Mouse (Mus musculus): ENCODE measurements at regions not wholly inside any gene's neighbourhood (a gene's known extent, or its start where the extent isn't known, plus 50 kb on each side); places are given as distances from the start of the nearest gene placed in this dataset.

DNA sequence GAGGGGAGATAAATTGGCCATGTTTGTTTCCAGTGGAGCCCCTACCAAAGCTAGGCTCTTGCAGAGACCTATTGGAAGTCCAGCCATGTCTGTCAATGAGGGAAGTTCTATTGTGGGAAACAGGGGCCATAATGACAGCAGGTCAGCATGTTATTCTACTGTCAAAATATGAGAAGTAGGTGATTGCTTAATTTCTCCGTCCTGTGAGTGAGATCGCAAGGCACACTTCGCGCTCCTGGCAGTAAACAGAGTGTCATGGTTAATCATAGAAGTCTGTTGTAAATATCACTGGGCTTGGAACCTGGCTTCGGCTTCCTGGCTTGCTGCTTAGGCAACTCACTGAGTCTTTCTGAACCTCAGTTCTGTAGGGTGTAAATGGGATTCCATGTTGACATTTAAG lies 72.5 kb upstream of the Ccdc122 start:
- no peak for DNase-seq (ENCODE audit: low spot score)

DNA sequence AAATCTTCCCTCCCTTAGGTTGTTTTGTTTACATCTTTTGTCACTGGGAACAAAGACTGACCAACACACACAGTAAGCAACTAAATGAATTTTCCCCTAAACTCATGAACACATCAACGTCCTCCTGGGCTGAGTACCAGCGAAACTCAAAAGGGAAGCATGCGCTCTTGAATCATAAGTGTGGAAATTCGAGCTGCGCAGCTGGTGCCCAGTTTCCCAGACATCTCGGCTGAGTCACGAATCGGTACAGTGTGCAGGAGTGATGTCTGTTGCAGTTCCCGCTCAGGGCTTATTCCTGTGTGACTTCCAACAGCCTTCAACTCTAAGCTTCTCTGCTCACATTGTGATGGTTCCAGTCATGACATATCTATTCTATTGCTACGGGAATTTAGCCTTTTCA lies 77.7 kb upstream of the Ccdc122 start:
- DNase-seq (ENCODE audit: low spot score): no peak

DNA sequence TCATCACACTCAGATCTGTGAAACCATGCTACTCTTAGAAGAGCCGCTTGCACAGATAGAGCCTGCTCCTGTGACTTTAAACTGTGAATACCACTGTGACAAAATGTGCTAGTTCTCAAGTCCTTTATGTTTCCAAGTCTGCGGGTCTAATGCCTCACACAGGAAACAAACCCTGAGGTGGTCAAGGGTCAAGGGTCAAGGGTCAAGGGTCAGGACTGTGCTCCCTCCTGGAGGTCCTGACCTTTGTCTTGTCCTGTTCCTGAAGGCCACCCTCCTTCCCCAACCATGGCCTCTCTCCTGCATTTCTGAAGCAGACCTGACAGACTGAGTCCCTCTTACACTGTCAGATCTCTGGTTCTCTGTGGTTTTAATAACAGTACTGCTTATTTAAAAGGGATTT lies 79.4 kb upstream of the Ccdc122 start:
- DNase-seq (ENCODE audit: low spot score): no peak

DNA sequence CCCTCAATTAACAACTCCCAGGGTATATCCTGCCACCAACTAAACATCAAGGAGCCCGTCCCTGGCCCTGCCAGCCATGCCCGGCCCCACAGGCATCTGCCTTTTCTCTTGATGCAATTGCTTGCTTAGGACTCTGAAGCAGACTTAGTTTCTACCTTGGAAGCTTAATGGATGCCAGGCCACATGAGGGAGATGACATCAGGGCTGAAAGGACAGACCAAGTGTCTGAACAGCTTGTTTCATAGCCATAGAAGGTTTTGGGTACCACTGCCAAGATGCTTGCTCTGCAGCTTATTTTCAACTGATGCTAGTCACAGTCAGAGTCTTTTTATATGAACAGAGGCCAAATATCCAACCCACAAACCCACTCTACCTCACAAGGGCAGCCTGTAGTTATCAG lies 83.4 kb upstream of the Ccdc122 start:
- no peak for DNase-seq (ENCODE audit: low spot score)

DNA sequence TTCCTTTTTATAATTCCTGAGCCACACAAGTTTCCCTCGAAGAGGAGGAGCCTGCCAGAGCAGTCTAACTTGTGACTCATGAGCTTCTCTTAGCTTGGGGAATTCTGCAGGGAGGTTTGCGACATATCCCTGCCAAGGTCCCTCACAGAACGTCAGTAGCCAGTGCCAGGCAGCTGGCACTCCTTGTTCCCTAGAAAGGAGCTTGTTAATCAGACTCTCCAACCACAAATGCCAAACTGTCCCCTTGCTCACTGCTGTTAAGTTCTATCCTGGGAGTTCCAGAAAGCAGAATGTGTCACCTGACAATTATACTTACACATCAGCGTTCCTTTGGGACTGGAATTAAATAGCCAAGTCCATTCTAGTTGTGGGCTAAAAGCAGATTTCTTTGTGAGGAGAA lies 85.1 kb upstream of the Ccdc122 start:
- peak; percentile 49 for DNase-seq (ENCODE audit: low spot score)

DNA sequence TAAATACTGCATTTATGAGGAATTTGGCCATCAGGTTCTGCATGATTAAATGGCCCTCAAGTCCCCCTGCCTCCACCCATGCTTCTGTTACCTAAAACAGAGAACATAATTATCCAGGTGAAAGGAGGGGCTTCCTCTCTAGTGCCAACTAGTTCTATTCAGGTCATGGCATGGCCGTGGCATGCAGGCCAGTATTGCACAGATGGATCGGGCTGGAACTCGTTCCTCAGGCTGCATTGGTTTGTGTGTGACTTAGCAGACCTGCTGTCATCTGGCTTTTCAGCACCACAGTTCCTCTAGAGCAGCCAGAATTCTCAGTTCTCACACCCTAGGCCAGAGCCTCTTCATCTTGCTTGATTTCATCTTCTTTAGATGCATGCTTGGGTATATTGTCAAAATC lies 87.2 kb upstream of the Ccdc122 start:
- no peak for DNase-seq (ENCODE audit: low spot score)

DNA sequence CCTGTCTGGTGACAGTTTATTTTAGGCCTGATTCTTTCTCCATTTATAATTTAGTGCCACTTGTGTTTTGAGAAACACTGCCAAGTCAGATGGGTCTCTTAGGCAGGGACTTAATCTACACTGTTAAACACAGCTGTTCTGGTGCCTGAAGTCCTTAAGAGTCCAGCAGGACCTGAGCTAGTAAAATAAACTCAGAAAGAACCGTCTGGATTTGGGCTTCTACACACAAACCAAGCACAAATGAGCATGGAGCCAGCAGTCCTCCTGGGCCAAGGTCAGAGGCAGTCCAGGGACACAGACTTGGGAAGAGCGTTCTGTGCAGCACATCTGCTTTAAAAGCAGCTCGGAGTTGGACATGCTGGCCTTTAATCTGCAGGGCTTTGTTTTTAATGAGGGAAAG lies 87.6 kb upstream of the Ccdc122 start:
- DNase-seq (ENCODE audit: low spot score): peak; percentile 62

DNA sequence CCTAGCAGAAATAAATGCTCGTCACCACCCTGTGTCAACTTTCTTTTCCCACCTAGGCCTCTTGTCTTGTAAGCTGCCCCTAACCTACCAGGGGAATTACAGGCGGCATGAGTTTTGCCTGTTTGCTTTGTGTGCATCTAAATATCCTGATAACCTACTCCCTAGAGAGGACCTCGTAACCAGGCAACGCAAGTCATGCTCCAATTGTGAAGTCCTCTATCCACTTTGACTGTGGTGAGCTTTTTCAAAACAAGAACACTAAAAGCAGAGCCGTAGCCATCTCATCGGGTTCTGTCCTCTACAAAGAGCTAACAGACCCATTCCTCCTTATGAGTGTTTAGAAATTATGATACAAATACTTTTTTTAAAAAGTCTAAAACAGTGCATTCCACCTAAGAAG lies 88.1 kb upstream of the Ccdc122 start:
- DNase-seq (ENCODE audit: low spot score): no peak

DNA sequence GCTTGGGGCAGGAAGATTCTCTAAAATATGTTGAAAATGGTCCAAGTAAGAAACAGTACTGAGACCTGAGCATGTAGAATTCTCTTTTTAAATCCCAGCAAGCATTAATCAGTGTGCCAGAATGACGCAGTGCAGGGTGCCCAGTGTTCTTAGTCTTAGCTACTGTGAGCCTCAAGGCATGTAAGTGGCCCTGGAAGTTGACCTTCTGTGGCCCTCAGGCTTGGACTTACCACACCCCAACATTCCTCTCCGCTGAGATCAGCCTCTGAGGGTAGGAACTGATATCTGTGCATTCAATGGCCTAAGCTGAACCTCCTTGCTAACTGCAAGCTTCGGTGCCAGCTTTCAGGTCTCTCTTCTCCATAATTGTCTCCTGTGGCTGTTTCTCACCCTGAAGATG lies 89.4 kb upstream of the Ccdc122 start:
- no peak for DNase-seq (ENCODE audit: low spot score)

DNA sequence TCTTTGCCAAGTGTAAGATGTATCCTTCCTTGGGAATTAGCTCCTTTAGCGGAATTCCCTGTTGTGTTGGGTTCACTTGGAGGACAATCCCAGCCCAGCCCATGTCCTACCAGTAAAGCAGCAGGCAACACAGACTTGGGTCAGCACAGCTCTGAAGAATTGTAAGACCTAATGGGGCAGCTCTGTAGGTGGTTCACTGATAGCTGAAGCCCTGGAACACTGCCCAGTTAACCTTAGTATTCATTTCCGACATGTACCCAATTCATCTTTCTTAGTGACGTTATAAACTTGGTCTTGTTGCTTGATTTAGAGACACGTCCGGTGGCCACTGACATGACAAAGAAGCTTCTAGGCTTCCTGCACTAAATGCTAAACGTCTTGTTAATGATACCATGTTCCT lies 90.9 kb upstream of the Ccdc122 start:
- DNase-seq (ENCODE audit: low spot score): no peak

DNA sequence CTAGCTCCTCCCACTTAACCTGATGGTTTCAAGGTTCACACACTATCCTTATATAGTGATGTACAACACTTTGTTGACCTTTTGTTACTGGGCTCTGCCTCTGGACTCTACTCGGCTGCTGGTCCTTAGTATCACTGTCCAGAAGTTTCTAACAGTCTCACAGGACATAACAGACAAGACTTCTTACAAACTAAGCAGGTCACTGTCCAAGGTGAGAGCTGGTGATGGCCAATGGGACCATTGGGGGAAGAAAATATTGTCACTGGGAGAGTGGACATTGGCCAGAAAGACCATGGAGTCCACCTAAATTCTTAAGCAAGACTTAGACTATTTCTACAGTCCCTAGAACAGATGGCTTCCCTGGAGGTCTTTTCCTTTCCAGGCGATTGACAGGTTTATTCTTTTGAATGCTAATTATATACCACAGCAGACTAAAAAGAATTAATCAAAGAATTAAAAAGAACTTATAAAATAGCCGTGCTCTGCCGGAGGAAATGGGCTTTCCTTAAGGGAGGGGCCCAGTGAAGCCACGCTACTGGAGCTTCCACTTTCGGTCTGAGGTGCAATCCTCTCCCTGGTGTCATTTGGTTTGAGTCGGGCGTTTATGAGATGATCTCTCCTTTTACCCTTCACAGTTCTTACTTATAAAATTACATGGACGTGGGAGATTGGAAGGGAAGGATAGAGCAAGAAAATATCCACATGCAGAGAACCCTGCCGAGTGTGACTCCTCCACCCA lies 94.9 kb upstream of the Ccdc122 start:
- DNase-seq (ENCODE audit: low spot score): no peak

DNA sequence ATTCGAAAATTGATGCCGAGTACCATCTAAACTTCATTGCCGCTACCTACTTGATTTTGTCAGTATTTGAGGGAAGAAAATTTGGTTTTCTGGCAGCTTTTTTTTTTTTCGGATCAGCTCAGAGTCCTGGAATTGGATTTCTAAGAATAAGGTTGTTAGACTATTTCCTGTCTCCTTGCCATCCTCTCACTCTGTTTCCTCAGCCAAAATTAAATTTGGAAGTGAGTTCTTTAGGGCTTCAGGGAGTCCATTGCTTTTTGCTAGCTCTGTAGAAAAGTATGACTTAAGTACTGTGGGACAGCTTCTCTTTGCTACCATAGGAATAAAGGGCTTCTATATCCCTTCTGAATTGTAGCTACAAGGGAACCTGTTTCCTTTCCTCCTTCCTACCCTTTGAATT lies 96.1 kb upstream of the Ccdc122 start:
- DNase-seq (ENCODE audit: low spot score): no peak

DNA sequence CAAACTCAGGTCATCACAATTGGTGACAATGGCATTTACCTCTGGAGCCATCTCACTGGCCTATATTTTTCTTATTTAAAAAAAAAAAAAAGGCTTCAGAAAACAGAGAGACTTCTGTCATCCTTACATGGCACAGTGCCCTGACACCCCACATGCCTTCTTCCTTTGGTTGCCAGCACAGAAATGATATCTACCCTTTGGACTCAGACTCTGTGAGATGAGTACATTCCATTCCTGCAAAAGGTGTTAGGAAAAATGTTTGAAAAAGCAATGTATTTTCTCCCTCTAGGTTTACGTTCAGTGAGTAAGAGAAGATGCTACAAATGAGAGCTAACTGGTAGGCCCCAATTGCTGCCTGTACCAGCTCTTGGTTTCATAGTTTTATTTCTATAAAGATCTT lies 99.9 kb upstream of the Ccdc122 start:
- no peak for DNase-seq (ENCODE audit: low spot score)

DNA sequence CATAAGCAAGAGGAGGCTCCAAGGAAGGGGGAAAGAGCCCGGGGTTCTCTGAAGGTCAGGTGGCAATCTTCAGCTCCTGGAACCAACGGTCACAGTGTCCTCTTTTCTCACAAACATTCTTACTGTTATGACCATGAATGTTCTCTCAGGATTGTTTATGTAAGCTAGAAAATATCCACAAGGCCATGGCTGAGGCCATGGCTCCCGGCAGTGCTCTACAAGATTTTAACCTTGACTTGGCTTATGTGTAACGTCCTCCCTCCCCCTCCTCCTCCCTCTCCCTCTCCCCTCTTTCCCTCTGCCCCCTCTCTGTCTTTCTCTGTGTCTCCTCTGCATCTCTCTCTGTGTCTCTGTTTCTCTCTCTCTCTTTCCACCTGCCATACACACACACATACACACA lies 100.5 kb upstream of the Ccdc122 start:
- DNase-seq (ENCODE audit: low spot score): peak; percentile 36

DNA sequence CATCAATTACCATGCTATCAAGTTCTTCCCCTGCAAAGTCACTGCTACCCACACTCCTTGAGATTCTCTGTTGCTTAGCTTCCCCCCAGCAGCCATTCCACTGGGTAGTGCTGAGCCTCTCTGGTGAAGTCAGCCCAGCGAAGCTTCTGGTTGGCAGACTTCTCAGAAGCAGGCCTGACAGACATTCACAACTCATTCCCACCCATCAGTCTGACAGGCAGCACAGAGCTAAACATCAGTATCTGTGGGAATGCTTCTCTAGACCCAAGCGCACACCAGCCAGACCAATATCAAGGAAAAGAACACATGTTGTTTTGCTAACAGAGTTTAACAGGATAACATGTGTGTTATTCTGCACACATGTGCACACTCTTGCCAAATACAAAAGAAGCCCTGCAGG lies 101.1 kb upstream of the Ccdc122 start:
- DNase-seq (ENCODE audit: low spot score): no peak

DNA sequence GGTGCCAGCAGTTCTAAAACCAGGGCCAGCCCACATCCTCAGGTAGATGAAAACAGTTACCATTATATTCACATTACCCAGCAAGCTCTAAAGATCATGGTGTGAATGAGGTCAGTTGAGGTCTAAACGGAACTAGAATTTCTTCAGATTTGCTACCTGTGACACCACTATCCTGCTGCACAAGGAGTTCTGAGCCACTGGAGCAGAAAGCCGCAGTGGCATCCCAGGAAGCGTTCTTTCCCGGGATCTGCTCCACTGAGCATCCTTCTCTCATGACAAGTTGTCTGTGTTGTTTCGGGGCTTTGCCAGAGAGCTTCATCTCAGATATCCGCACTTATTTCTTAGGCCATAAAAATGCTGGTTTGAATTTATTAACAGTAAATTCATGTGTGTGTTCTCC lies 103.7 kb upstream of the Ccdc122 start:
- no peak for DNase-seq (ENCODE audit: low spot score)

DNA sequence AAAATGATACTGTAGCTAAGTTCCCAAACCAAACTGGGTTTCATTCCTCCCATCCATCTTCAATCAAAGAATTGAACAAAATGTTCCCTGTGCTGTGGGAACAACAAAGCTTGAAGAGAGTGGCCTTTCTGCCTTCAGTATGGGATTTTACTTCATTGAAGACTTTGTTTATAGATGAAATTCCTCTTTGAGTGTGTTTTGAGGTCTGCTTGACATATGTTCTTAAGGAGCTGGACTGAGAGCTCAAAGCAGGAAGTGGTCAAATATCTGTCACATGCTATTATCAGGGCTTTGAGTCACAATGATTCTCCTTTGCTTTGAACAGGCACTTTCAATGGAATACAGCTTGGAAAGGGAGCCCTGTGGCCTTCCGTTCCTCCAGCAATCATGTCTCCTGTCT lies 105.2 kb upstream of the Ccdc122 start:
- DNase-seq (ENCODE audit: low spot score): no peak

DNA sequence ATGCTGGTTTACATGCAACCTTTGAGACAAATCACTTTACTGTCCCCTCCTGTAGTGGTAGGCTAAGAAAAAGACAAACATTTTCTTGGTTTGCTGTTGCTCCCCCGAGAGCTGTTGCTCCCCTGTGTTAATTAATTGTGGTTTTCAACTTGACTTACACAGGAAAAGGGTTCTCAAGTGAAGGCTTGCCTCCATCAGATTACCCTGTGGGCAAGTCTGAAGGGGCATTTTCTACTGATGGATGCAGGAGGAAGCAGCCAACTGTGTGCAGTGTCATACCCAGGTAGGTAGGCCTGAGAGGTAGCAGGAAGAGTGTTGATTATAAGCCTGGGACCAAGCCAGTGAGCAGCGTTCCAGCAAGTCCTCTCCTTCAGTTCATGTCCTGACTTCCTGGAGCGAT lies 107.0 kb upstream of the Ccdc122 start:
- no peak for DNase-seq (ENCODE audit: low spot score)

DNA sequence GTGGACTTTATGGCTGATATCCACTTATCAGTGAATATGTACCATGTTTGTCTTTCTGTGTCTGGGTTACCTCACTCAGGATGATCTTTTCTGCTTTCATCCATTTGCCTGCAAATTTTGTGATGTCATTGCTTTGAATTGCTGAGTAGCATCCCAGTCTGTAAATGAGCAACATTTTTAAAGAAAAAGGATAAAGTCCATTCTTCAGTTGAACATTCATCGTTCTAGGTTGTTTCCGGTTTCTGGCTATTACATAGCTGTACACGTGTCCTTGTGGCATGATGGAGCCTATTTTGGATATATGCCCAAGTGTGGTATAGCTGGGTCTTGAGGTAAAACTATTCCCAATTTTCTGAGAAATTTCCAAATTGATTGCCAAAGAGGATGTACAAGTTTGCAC lies 107.9 kb upstream of the Ccdc122 start:
- no peak for DNase-seq (ENCODE audit: low spot score)

DNA sequence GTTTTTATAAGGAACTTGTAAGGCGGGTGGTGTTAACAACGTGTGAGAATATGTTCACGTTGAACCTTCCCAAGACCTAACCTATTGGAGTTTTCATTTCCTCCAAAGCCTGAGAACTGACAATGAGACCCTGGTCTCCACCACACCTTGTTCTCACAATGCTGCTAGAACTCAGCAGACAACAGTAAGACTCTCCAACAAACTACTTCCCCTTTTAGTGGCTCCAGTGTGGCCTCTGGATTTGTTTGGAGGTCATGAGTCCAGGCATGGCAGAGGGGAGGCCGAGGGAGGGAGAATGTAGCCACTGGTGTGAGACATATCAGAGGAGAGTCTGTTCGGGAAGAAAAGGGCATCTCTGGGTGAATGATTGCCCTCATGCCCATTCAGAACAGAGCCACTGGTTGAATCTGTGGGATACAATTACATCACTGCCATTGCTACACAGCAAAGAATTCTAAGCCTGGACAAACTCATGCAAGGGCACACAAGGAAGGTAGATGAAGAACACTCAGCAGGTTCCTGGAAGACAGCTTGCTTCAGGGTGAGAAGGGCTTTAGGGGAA lies 109.2 kb upstream of the Ccdc122 start:
- no peak for DNase-seq (ENCODE audit: low spot score)

DNA sequence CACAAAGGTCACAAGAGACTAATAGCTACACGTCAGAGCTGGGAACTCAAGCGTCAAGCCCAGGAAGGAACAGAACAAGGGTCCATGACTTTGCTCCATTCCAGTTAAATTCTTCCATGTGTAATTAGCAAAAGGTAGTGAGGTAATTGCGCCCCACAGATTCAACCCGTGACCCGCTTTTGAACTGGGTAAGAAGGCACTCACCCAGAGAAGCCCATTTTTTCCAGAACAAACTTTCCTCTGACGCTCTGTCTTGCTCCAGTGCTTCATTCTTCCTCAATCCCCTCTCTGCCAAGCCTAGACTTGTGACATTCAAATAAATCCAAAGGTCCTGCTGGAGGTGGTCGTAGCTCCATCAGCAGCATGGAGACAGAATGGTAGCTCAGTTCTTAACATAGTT lies 110.2 kb upstream of the Ccdc122 start:
- no peak for DNase-seq (ENCODE audit: low spot score)

DNA sequence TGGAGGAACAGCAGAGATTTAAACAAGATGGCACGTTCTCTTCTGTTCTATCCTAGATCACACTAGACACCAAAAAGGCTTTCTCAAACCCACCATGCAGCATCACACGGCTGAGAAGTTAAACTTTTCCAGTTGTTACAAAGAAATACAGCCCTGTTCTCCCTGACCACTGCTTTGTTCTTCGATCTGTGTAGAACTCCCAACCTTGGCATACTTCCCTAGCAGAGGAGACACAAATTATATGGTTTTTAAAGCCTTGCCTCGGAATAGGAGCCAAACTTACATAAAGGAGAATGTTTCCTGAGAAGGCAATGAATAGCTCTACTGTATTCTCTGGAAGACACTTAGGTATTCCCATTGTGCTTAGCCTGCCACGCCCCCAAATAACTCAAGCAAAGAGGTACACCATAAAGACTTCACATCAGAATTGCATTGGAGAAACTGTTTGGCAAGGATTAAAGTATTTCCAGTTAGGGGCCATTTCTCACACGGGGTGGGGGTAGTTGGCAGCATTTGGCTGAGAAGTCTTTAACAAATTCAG lies 114.1 kb upstream of the Ccdc122 start:
- DNase-seq (ENCODE audit: low spot score): no peak

DNA sequence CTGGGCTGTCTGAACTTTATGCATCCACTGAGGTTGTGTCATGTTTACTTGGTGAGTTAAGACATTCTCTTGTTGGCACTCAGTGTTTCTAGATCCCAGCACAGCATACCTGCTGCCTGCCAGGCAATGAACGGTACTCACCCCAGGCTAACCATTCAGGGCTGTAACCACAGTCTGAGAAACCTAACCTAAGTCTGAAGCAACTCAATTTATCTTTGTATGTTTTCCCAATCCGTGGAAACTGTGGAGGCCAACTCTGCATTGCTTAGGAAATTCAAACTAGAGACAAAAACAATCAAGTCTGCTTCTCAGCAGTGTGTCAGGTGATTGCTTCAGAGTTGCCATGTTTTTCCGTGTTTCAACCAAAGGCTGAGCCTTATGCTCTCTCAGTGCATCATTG lies 118.5 kb upstream of the Ccdc122 start:
- DNase-seq (ENCODE audit: low spot score): no peak
